Comparison of ENCODE assay signal across 19 mouse cellular contexts in genomic region chr4:95294110-95294509, GRCm38 (mm10).
DNase-seq lines count a peak whose midpoint lies in the region; ATAC-seq and TF ChIP-seq lines count a peak whose summit lies in the region.
"Had no signal": no experiment of that assay in that cellular context is flagged by ENCODE, and none has a peak within 500 bp of the region (broad histone marks: within the 10 kb centered on the region; RNA-seq: fewer than 3 reads in every experiment).

No protein-coding gene starts in this region.

- TF ChIP-seq EP300 in lung, postnatal 0 days (IDR thresholded peaks at IDR 0.05) = no peak
- no peak for TF ChIP-seq EP300 in CH12.LX (IDR thresholded peaks at IDR 0.05; ENCODE audit: low read length)

- no peak for ATAC-seq in intestine, postnatal 0 days
- ATAC-seq in intestine, embryonic 16.5 days = no peak
- ATAC-seq in lung, postnatal 0 days = no peak
- no peak for ATAC-seq in activated CD4-positive, CD25-positive, alpha-beta regulatory T cell, adult 4 months
- ATAC-seq: midbrain, embryonic 13.5 days; Patski had no signal

- TF ChIP-seq POLR2A in CH12.LX (IDR thresholded peaks at IDR 0.05; ENCODE audit: low read depth, low read length) = no peak

- no peaks in the 10 kb centered on the region for H3K9me3 ChIP-seq in intestine, postnatal 0 days (ENCODE audit: control insufficient read depth)
- no peaks in the 10 kb centered on the region for H3K9me3 ChIP-seq in intestine, embryonic 16.5 days (ENCODE audit: control insufficient read depth, low read length)
- no peaks in the 10 kb centered on the region for H3K9me3 ChIP-seq in lung, postnatal 0 days (ENCODE audit: low read length)
- H3K9me3 ChIP-seq in CH12.LX (replicated peaks; ENCODE audit: low read length) = no peaks in the 10 kb centered on the region
- H3K9me3 ChIP-seq: embryonic facial prominence, embryonic 13.5 days; heart, embryonic 15.5 days; hindbrain, embryonic 12.5 days; limb, embryonic 13.5 days; midbrain, embryonic 13.5 days had no signal

- no peak for DNase-seq in lung, postnatal 0 days (ENCODE audit: low spot score)
- DNase-seq in lung, postnatal 4 days = no peak
- DNase-seq in CH12.LX (ENCODE audit: extremely low read depth) = peak; percentile 20
- DNase-seq in naive thymus-derived CD4-positive, alpha-beta T cell, adult 2 months (ENCODE audit: low read depth) = peak; percentile 14
- DNase-seq: cerebellum, adult 2 months; gastrocnemius, postnatal 36 days; kidney, adult 2 months; right cerebral cortex, postnatal 25 days; thymus, adult 18-20 months had no signal

- dilution Hi-C loops in CH12.LX (cut with MboI; ENCODE audit: extremely low pct_ligation_motif_present, extremely low pct_unique_long_range_greater_than_20kb, low sequenced_read_pairs) = no loop called here

- no peaks in the 10 kb centered on the region for H3K27me3 ChIP-seq in intestine, postnatal 0 days (replicated peaks; ENCODE audit: control insufficient read depth, insufficient read depth, low read length)
- no peaks in the 10 kb centered on the region for H3K27me3 ChIP-seq in intestine, embryonic 16.5 days (replicated peaks; ENCODE audit: control insufficient read depth, insufficient read depth, low read length)
- no peaks in the 10 kb centered on the region for H3K27me3 ChIP-seq in lung, postnatal 0 days (replicated peaks; ENCODE audit: insufficient read depth, low read length)
- H3K27me3 ChIP-seq in CH12.LX (replicated peaks) = no peaks in the 10 kb centered on the region
- H3K27me3 ChIP-seq: embryonic facial prominence, embryonic 13.5 days; heart, embryonic 15.5 days; hindbrain, embryonic 12.5 days; limb, embryonic 13.5 days; midbrain, embryonic 13.5 days; Patski had no signal

- H3K79me2 ChIP-seq in CH12.LX (replicated peaks; ENCODE audit: control insufficient read depth, extremely low read depth, insufficient read depth, poor library complexity, severe bottlenecking) = no peaks in the 10 kb centered on the region

- H3K9ac ChIP-seq in intestine, postnatal 0 days (ENCODE audit: low read depth, low read length) = no peak overlapping the region
- no peak overlapping the region for H3K9ac ChIP-seq in intestine, embryonic 16.5 days (ENCODE audit: low read depth, low read length)
- no peak overlapping the region for H3K9ac ChIP-seq in lung, postnatal 0 days (replicated peaks; ENCODE audit: low read depth)
- H3K9ac ChIP-seq in CH12.LX (ENCODE audit: insufficient read depth, low read depth) = no peak overlapping the region
- H3K9ac ChIP-seq: embryonic facial prominence, embryonic 13.5 days; heart, embryonic 15.5 days; hindbrain, embryonic 12.5 days; limb, embryonic 13.5 days; midbrain, embryonic 13.5 days had no signal

- no peaks in the 10 kb centered on the region for H3K36me3 ChIP-seq in intestine, postnatal 0 days (ENCODE audit: control insufficient read depth, insufficient read depth)
- H3K36me3 ChIP-seq in intestine, embryonic 16.5 days (ENCODE audit: control insufficient read depth, insufficient read depth, low read length) = no peaks in the 10 kb centered on the region
- H3K36me3 ChIP-seq in lung, postnatal 0 days (ENCODE audit: insufficient read depth, low read length) = no peaks in the 10 kb centered on the region
- H3K36me3 ChIP-seq in CH12.LX (replicated peaks in 1 of 2; ENCODE audit: control insufficient read depth in 1 of 2, insufficient read depth in 1 of 2, low read length in 1 of 2) = no peaks in the 10 kb centered on the region
- H3K36me3 ChIP-seq: embryonic facial prominence, embryonic 13.5 days; heart, embryonic 15.5 days; hindbrain, embryonic 12.5 days; limb, embryonic 13.5 days; midbrain, embryonic 13.5 days had no signal

- peak; percentile 66 for TF ChIP-seq RAD21 in CH12.LX (IDR thresholded peaks at IDR 0.05; ENCODE audit: low read depth, low read length)

- TF ChIP-seq CTCF in intestine, postnatal 0 days (IDR thresholded peaks at IDR 0.05; ENCODE audit: low read depth) = peak; percentile 54
- peak; percentile 49 for TF ChIP-seq CTCF in lung, postnatal 0 days (IDR thresholded peaks at IDR 0.05)
- peak in 1 of 2 experiments; percentile 65; a peak in 2 of 4 replicates for TF ChIP-seq CTCF in CH12.LX (conservative IDR thresholded peaks at IDR 0.05 in 1 of 2, IDR thresholded peaks at IDR 0.05 in 1 of 2; ENCODE audit: low read depth in 2 of 2, low read length in 2 of 2)

- H3K4me3 ChIP-seq in intestine, postnatal 0 days (ENCODE audit: low read depth, low read length) = no peak overlapping the region
- no peak overlapping the region for H3K4me3 ChIP-seq in intestine, embryonic 16.5 days (ENCODE audit: low read length)
- H3K4me3 ChIP-seq in lung, postnatal 0 days (ENCODE audit: low read depth, low read length) = no peak overlapping the region
- no peak overlapping the region for H3K4me3 ChIP-seq in CH12.LX (replicated peaks in 1 of 3; ENCODE audit: low read depth in 2 of 3, low read length in 2 of 3, poor library complexity in 1 of 3)
- H3K4me3 ChIP-seq: embryonic facial prominence, embryonic 13.5 days; heart, embryonic 15.5 days; hindbrain, embryonic 12.5 days; limb, embryonic 13.5 days; midbrain, embryonic 13.5 days had no signal

- no peak overlapping the region for H3K27ac ChIP-seq in intestine, postnatal 0 days (ENCODE audit: low read depth, low read length)
- H3K27ac ChIP-seq in intestine, embryonic 16.5 days (ENCODE audit: low read length) = no peak overlapping the region
- H3K27ac ChIP-seq in lung, postnatal 0 days (ENCODE audit: low read length) = no peak overlapping the region
- H3K27ac ChIP-seq in CH12.LX (ENCODE audit: insufficient read depth, low read depth) = no peak overlapping the region
- H3K27ac ChIP-seq: embryonic facial prominence, embryonic 13.5 days; heart, embryonic 15.5 days; hindbrain, embryonic 12.5 days; limb, embryonic 13.5 days; macrophage; midbrain, embryonic 13.5 days had no signal

- 50% methylated on average over 4 of the region's 4 CpGs for WGBS in intestine, postnatal 0 days
- WGBS in intestine, embryonic 16.5 days = 46% methylated on average over 4 of the region's 4 CpGs
- 38% methylated on average over 4 of the region's 4 CpGs for WGBS in lung, postnatal 0 days

- H3K4me1 ChIP-seq in intestine, postnatal 0 days (replicated peaks; ENCODE audit: control insufficient read depth, insufficient read depth, low read length) = no peaks in the 10 kb centered on the region
- H3K4me1 ChIP-seq in intestine, embryonic 16.5 days (ENCODE audit: control insufficient read depth, insufficient read depth, low read length) = no peaks in the 10 kb centered on the region
- H3K4me1 ChIP-seq in lung, postnatal 0 days (ENCODE audit: insufficient read depth, low read depth, low read length) = no peaks in the 10 kb centered on the region; the same call in 1 of the 2 replicates
- no peaks in the 10 kb centered on the region for H3K4me1 ChIP-seq in CH12.LX (ENCODE audit: control insufficient read depth in 1 of 2, insufficient read depth in 2 of 2)
- H3K4me1 ChIP-seq: embryonic facial prominence, embryonic 13.5 days; heart, embryonic 15.5 days; hindbrain, embryonic 12.5 days; midbrain, embryonic 13.5 days had no signal

- no peak overlapping the region for H3K4me2 ChIP-seq in intestine, postnatal 0 days (replicated peaks; ENCODE audit: low read depth)
- no peak overlapping the region for H3K4me2 ChIP-seq in intestine, embryonic 16.5 days (ENCODE audit: low read depth, low read length)
- H3K4me2 ChIP-seq in lung, postnatal 0 days (replicated peaks; ENCODE audit: low read depth, low read length) = no peak overlapping the region
- H3K4me2 ChIP-seq in CH12.LX (ENCODE audit: insufficient read depth, low read depth, poor library complexity, severe bottlenecking) = no peak overlapping the region
- H3K4me2 ChIP-seq: embryonic facial prominence, embryonic 13.5 days; heart, embryonic 15.5 days; hindbrain, embryonic 12.5 days; limb, embryonic 13.5 days; midbrain, embryonic 13.5 days had no signal

- in situ Hi-C loops in CH12.LX (cut with MboI; ENCODE audit: low pct_ligation_motif_present, low pct_unique_long_range_greater_than_20kb, low sequenced_read_pairs) = loop anchor here (10.0 kb wide), 1 partner anchor 581 kb away; no protein-coding TSS in a partner anchor

TF ChIP-seq in CH12.LX, 34 proteins besides CTCF, POLR2A, EP300 and RAD21:
- TF ChIP-seq MYC (IDR thresholded peaks at IDR 0.05; ENCODE audit: low read depth, low read length) = no peak
- no peak for TF ChIP-seq MAX (IDR thresholded peaks at IDR 0.05; ENCODE audit: low read length)
- no peak for TF ChIP-seq RCOR1 (conservative IDR thresholded peaks at IDR 0.05; ENCODE audit: low read depth, low read length)
- no peak for TF ChIP-seq IRF4 (IDR thresholded peaks at IDR 0.05; ENCODE audit: low read depth, low read length)
- no peak for TF ChIP-seq ZKSCAN1 (IDR thresholded peaks at IDR 0.05; ENCODE audit: borderline replicate concordance, low read depth, low read length)
- TF ChIP-seq POLR2AphosphoS2 (IDR thresholded peaks at IDR 0.05; ENCODE audit: low read depth, low read length) = no peak
- TF ChIP-seq PAX5 (IDR thresholded peaks at IDR 0.05; ENCODE audit: low read length) = no peak
- no peak for TF ChIP-seq E2F4 (IDR thresholded peaks at IDR 0.05; ENCODE audit: insufficient replicate concordance, low read depth, low read length)
- TF ChIP-seq ZC3H11A (IDR thresholded peaks at IDR 0.05; ENCODE audit: low read depth, low read length) = peak; percentile 25; the same call in 1 of the 2 replicates
- peak; percentile 69 for TF ChIP-seq SMC3 (IDR thresholded peaks at IDR 0.05; ENCODE audit: low read depth, low read length)
- no peak for TF ChIP-seq GABPA (IDR thresholded peaks at IDR 0.05; ENCODE audit: insufficient replicate concordance, low read depth, low read length)

Comparison
In these comparisons a context has a peak if more than half of its experiments do, and no peak if none do; other contexts are left out.
1. DNase-seq: peak in CH12.LX (single experiment) and naive thymus-derived CD4-positive, alpha-beta T cell, adult 2 months (single experiment); none in lung, postnatal 0 days (single experiment) and lung, postnatal 4 days (0 of 2).